Mouse (Mus musculus): ENCODE data around the gene Eef1b2. TPM values are rescaled to one million over a fixed set of nuclear protein-coding genes. Genes with fewer than 3 reads are reported as not detected.

The Eef1b2 gene
- polyA plus RNA-seq, 1 experiment from 2014 or later = 511 TPM

- Histone ChIP-seq H3K4me3 (ENCODE audit: low read depth, low read length) (no peak overlapping the region), H3K9me3 (ENCODE audit: control insufficient read depth, low read length) (no peaks in the 10 kb centered on the region), H3K4me2 (replicated peaks; ENCODE audit: low read depth, low read length) (no peak overlapping the region), H3K4me1 (replicated peaks; ENCODE audit: control insufficient read depth, insufficient read depth, low read length) (peaks cover 4% of the 10 kb centered on the region), H3K36me3 (ENCODE audit: control insufficient read depth, insufficient read depth, low read length) (no peaks in the 10 kb centered on the region), H3K27ac (ENCODE audit: low read depth, low read length) (no peak overlapping the region), H3K9ac (ENCODE audit: low read depth, low read length) (no peak overlapping the region), H3K27me3 (ENCODE audit: control insufficient read depth, insufficient read depth, low read length) (no peaks in the 10 kb centered on the region)
- ATAC-seq (ENCODE audit: low FRiP score) = no peak
- 92% methylated on average over 18 of the region's 18 CpGs for WGBS
- DNase-seq (ENCODE audit: low spot score) = no peak
Observed at GRCm38 (mm10) chr1:63200322-63200721, 23.7 kb downstream of the Eef1b2 start.

- ATAC-seq (ENCODE audit: low FRiP score) = no peak
- DNase-seq (ENCODE audit: low spot score) = no peak
- H3K9me3 ChIP-seq (ENCODE audit: control insufficient read depth, low read length) = no peaks in the 10 kb centered on the region
- H3K36me3 ChIP-seq (ENCODE audit: control insufficient read depth, insufficient read depth, low read length) = no peaks in the 10 kb centered on the region
- no peak overlapping the region for H3K9ac ChIP-seq (ENCODE audit: low read depth, low read length)
- 54% methylated on average over 1 of the region's 1 CpGs for WGBS
- H3K27me3 ChIP-seq (ENCODE audit: control insufficient read depth, insufficient read depth, low read length) = no peaks in the 10 kb centered on the region
- H3K4me2 ChIP-seq (replicated peaks; ENCODE audit: low read depth, low read length) = no peak overlapping the region
- H3K4me3 ChIP-seq (ENCODE audit: low read depth, low read length) = no peak overlapping the region
- peaks cover 4% of the 10 kb centered on the region for H3K4me1 ChIP-seq (replicated peaks; ENCODE audit: control insufficient read depth, insufficient read depth, low read length)
- H3K27ac ChIP-seq (ENCODE audit: low read depth, low read length) = no peak overlapping the region
Observed at GRCm38 (mm10) chr1:63201672-63202071, 25.0 kb downstream of the Eef1b2 start.

GRCm38 (mm10) chr1:63203471-63203870 is 26.8 kb downstream of the Eef1b2 start:
- no peak overlapping the region for H3K4me3 ChIP-seq (ENCODE audit: low read depth, low read length)
- no peak overlapping the region for H3K4me2 ChIP-seq (replicated peaks; ENCODE audit: low read depth, low read length)
- DNase-seq (ENCODE audit: low spot score) (no peak), ATAC-seq (ENCODE audit: low FRiP score) (no peak)
- peak overlapping the region; percentile 75 for H3K27ac ChIP-seq (ENCODE audit: low read depth, low read length)
- no peak overlapping the region for H3K9ac ChIP-seq (ENCODE audit: low read depth, low read length)
- no peaks in the 10 kb centered on the region for H3K9me3 ChIP-seq (ENCODE audit: control insufficient read depth, low read length)
- 85% methylated on average over 1 of the region's 1 CpGs for WGBS
- peaks cover 4% of the 10 kb centered on the region for H3K4me1 ChIP-seq (replicated peaks; ENCODE audit: control insufficient read depth, insufficient read depth, low read length)
- no peaks in the 10 kb centered on the region for H3K36me3 ChIP-seq (ENCODE audit: control insufficient read depth, insufficient read depth, low read length)
- H3K27me3 ChIP-seq (ENCODE audit: control insufficient read depth, insufficient read depth, low read length) = no peaks in the 10 kb centered on the region

- no peaks in the 10 kb centered on the region for H3K27me3 ChIP-seq (ENCODE audit: control insufficient read depth, insufficient read depth, low read length)
- no peak overlapping the region for H3K4me2 ChIP-seq (replicated peaks; ENCODE audit: low read depth, low read length)
- H3K9ac ChIP-seq (ENCODE audit: low read depth, low read length) = no peak overlapping the region
- ATAC-seq (ENCODE audit: low FRiP score) (peak; percentile 92), DNase-seq (ENCODE audit: low spot score) (peak; percentile 77)
- H3K9me3 ChIP-seq (ENCODE audit: control insufficient read depth, low read length) = no peaks in the 10 kb centered on the region
- no peaks in the 10 kb centered on the region for H3K36me3 ChIP-seq (ENCODE audit: control insufficient read depth, insufficient read depth, low read length)
- WGBS = 14% methylated on average over 7 of the region's 7 CpGs
- H3K4me3 ChIP-seq (ENCODE audit: low read depth, low read length) = no peak overlapping the region
- peaks cover 4% of the 10 kb centered on the region for H3K4me1 ChIP-seq (replicated peaks; ENCODE audit: control insufficient read depth, insufficient read depth, low read length)
- peak overlapping the region; percentile 75 for H3K27ac ChIP-seq (ENCODE audit: low read depth, low read length)
Observed at GRCm38 (mm10) chr1:63203950-63204659, 27.5 kb downstream of the Eef1b2 start.

GRCm38 (mm10) chr1:63204660-63205394 is 28.2 kb downstream of the Eef1b2 start:
- WGBS = 33% methylated on average over 7 of the region's 7 CpGs
- no peak overlapping the region for H3K4me3 ChIP-seq (ENCODE audit: low read depth, low read length)

GRCm38 (mm10) chr1:63207607-63208006 is 31.0 kb downstream of the Eef1b2 start:
- no peak overlapping the region for H3K4me3 ChIP-seq (ENCODE audit: low read depth, low read length)
- DNase-seq (ENCODE audit: low spot score) (no peak), ATAC-seq (ENCODE audit: low FRiP score) (no peak)
- no peak overlapping the region for H3K27ac ChIP-seq (ENCODE audit: low read depth, low read length)
- H3K36me3 ChIP-seq (ENCODE audit: control insufficient read depth, insufficient read depth, low read length) = no peaks in the 10 kb centered on the region
- WGBS = 85% methylated on average over 3 of the region's 3 CpGs
- H3K9ac ChIP-seq (ENCODE audit: low read depth, low read length) = no peak overlapping the region
- no peak overlapping the region for H3K4me2 ChIP-seq (replicated peaks; ENCODE audit: low read depth, low read length)
- H3K9me3 ChIP-seq (ENCODE audit: control insufficient read depth, low read length) = no peaks in the 10 kb centered on the region
- H3K4me1 ChIP-seq (replicated peaks; ENCODE audit: control insufficient read depth, insufficient read depth, low read length) = peaks cover 4% of the 10 kb centered on the region
- H3K27me3 ChIP-seq (ENCODE audit: control insufficient read depth, insufficient read depth, low read length) = no peaks in the 10 kb centered on the region

More at GRCm38 (mm10) chr1:63204660-63205394, 28.2 kb downstream of the Eef1b2 start:
- Histone ChIP-seq H3K9ac (ENCODE audit: low read depth, low read length) (0 out of 2 replicates have a peak overlapping the region, but pooled peaks have one; percentile 15), H3K4me2 (replicated peaks; ENCODE audit: low read depth, low read length) (no peak overlapping the region), H3K4me1 (replicated peaks; ENCODE audit: control insufficient read depth, insufficient read depth, low read length) (peaks cover 4% of the 10 kb centered on the region), H3K9me3 (ENCODE audit: control insufficient read depth, low read length) (no peaks in the 10 kb centered on the region), H3K27me3 (ENCODE audit: control insufficient read depth, insufficient read depth, low read length) (no peaks in the 10 kb centered on the region), H3K36me3 (ENCODE audit: control insufficient read depth, insufficient read depth, low read length) (no peaks in the 10 kb centered on the region), H3K27ac (ENCODE audit: low read depth, low read length) (peak overlapping the region; percentile 75)
- DNase-seq (ENCODE audit: low spot score) = no peak
- peak; percentile 55 for ATAC-seq (ENCODE audit: low FRiP score)

- H3K9ac ChIP-seq (ENCODE audit: low read depth, low read length) = no peak overlapping the region
- ATAC-seq (ENCODE audit: low FRiP score) = no peak
Observed at GRCm38 (mm10) chr1:63209861-63210529, 33.4 kb downstream of the Eef1b2 start.

GRCm38 (mm10) chr1:63213478-63214270 is 37.0 kb downstream of the Eef1b2 start:
- H3K36me3 ChIP-seq (ENCODE audit: control insufficient read depth, insufficient read depth, low read length) = no peaks in the 10 kb centered on the region
- H3K9me3 ChIP-seq (ENCODE audit: control insufficient read depth, low read length) = no peaks in the 10 kb centered on the region
- H3K4me1 ChIP-seq (replicated peaks; ENCODE audit: control insufficient read depth, insufficient read depth, low read length) = no peaks in the 10 kb centered on the region; the same call in 1 of the 2 replicates
- no peaks in the 10 kb centered on the region for H3K27me3 ChIP-seq (ENCODE audit: control insufficient read depth, insufficient read depth, low read length)
- peak overlapping the region; percentile 24 for H3K4me2 ChIP-seq (replicated peaks; ENCODE audit: low read depth, low read length)
- 21% methylated on average over 22 of the region's 22 CpGs for WGBS
- H3K9ac ChIP-seq (ENCODE audit: low read depth, low read length) = peak overlapping the region; percentile 42; the same call in 1 of the 2 replicates
- H3K27ac ChIP-seq (ENCODE audit: low read depth, low read length) = peak overlapping the region; percentile 8; the same call in 1 of the 2 replicates
- no peak overlapping the region for H3K4me3 ChIP-seq (ENCODE audit: low read depth, low read length)
- DNase-seq (ENCODE audit: low spot score) = peak; percentile 41
- ATAC-seq (ENCODE audit: low FRiP score) = peak; percentile 54

More at GRCm38 (mm10) chr1:63209861-63210529, 33.4 kb downstream of the Eef1b2 start:
- no peak for DNase-seq (ENCODE audit: low spot score)
- Histone ChIP-seq H3K4me3 (ENCODE audit: low read depth, low read length) (no peak overlapping the region), H3K36me3 (ENCODE audit: control insufficient read depth, insufficient read depth, low read length) (no peaks in the 10 kb centered on the region), H3K4me1 (replicated peaks; ENCODE audit: control insufficient read depth, insufficient read depth, low read length) (no peaks in the 10 kb centered on the region; the same call in 1 of the 2 replicates), H3K9me3 (ENCODE audit: control insufficient read depth, low read length) (no peaks in the 10 kb centered on the region), H3K27me3 (ENCODE audit: control insufficient read depth, insufficient read depth, low read length) (no peaks in the 10 kb centered on the region), H3K4me2 (replicated peaks; ENCODE audit: low read depth, low read length) (no peak overlapping the region), H3K27ac (ENCODE audit: low read depth, low read length) (no peak overlapping the region)
- whole genome bisulfite sequencing = 21% methylated on average over 6 of the region's 6 CpGs

Measured in hindbrain, embryonic 11.5 days (tissue).